Mouse (Mus musculus) olfactory bulb, adult 2 months (tissue): Measurements from ENCODE around the gene Snd1.

Source experiments
- CTCF ChIP-seq: fragments of 200-500 bp; IDR thresholded peaks from 2 replicates; pipeline ENCODE4 v1.5.1; 2012; ENCODE audit warnings: low read depth, mild to moderate bottlenecking, low read length, moderate library complexity; ENCODE audit not compliant: insufficient read depth
- POLR2A ChIP-seq: fragments of 200-500 bp; IDR thresholded peaks from 2 replicates; pipeline ENCODE4 v1.6.1; 2012; ENCODE audit warnings: mild to moderate bottlenecking, low read depth, low read length, moderate library complexity; ENCODE audit not compliant: insufficient read depth

DNA sequence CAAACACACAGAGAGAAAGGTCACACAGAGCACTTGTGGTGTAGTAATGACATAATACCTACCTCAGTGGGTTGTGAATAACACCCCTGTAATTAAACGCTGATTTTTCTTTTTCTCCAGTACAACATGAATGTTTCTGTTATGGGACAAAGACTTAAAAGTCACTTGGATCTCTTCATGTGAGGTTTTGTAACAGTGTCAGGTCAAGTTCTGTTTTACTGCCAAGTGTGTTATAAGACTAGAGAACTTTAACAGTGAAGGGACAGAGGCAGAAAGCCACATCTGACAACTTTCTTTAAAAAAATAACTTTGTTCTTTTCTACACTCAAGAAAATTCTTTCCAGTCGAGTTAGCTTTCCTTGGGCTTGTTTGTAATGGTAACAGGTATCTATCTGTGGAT is 97.0 kb downstream of the Snd1 start:
- TF ChIP-seq POLR2A, result no peak
- TF ChIP-seq CTCF, result no peak
